Mouse (Mus musculus): ENCODE results near the gene Madd. TPM values are rescaled to one million over a fixed set of nuclear protein-coding genes. Genes with fewer than 3 reads are reported as not detected.

Gene Madd
- polyA plus RNA-seq, 1 experiment from 2014 or later, result 21.4 TPM

DNA sequence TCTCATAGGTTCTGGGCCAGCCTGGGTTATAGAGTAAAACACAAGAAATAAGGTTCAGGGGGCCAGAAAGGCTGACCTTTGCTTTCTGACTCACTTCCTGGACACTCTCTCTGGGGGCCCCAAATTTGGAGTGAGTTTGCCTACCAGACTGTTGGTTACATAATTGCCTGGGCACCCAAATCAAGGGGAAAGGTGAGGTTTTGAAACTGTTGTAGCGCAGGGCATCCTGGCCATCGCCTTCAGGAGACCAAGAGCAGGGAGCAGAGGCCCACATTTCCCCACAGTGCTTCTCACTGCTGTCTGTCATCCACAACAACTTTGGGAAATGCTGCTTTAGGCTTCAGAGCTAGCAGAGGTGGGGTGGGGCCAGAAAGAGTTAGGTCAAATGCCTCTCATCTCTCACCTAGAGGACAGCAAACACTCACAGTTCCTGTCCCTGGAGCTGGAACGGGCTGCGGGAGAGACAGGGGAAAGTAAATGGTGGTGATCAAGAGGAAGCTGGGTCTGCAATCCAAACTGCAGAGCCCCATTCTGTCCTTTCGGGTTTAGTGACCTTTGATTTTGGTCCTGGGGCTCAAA, 73.7 kb downstream of the Madd start:
- Histone ChIP-seq H3K9ac (ENCODE audit: low read length) (no peak overlapping the region), H3K9me3 (ENCODE audit: control insufficient read depth, low read length) (no peaks in the 10 kb centered on the region), H3K27me3 (ENCODE audit: control insufficient read depth, insufficient read depth, low read length) (no peaks in the 10 kb centered on the region), H3K36me3 (ENCODE audit: control insufficient read depth, insufficient read depth, low read length) (no peaks in the 10 kb centered on the region), H3K4me3 (ENCODE audit: low read depth, low read length) (no peak overlapping the region), H3K4me2 (ENCODE audit: low read depth) (no peak overlapping the region), H3K27ac (ENCODE audit: low read depth, low read length) (no peak overlapping the region), H3K4me1 (ENCODE audit: control insufficient read depth, insufficient read depth, low read length) (no peaks in the 10 kb centered on the region)
- ATAC-seq (ENCODE audit: insufficient read depth, low FRiP score, low TSS enrichment) (no peak), DNase-seq (ENCODE audit: low spot score) (no peak)
- WGBS, result 89% methylated on average over 5 of the region's 5 CpGs

DNA sequence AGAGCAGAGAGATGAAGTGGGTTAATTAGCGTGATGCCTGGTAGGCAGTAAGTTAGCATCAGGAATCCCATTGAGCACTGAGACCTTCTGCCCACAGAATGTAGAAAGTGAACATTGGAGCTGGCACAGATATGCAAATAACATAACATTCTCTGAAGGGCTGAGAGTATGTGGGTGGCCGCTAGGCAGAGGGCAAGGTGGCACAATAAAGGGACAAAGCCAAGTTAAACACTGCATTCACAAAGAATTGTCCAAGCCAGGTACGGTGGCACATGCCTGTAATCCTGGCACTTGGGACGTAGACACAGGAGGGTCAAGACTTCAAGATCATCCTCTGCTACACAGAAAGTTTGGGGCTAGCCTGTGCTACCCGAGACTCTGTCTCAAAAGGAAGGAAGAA, 74.4 kb downstream of the Madd start:
- Histone ChIP-seq H3K9ac (ENCODE audit: low read length) (no peak overlapping the region), H3K4me1 (ENCODE audit: control insufficient read depth, insufficient read depth, low read length) (no peaks in the 10 kb centered on the region), H3K27me3 (ENCODE audit: control insufficient read depth, insufficient read depth, low read length) (no peaks in the 10 kb centered on the region), H3K9me3 (ENCODE audit: control insufficient read depth, low read length) (no peaks in the 10 kb centered on the region), H3K4me3 (ENCODE audit: low read depth, low read length) (no peak overlapping the region), H3K27ac (ENCODE audit: low read depth, low read length) (no peak overlapping the region), H3K36me3 (ENCODE audit: control insufficient read depth, insufficient read depth, low read length) (no peaks in the 10 kb centered on the region), H3K4me2 (ENCODE audit: low read depth) (no peak overlapping the region)
- DNase-seq (ENCODE audit: low spot score), result no peak
- WGBS, result 85% methylated on average over 5 of the region's 5 CpGs
- no peak for ATAC-seq (ENCODE audit: insufficient read depth, low FRiP score, low TSS enrichment)

DNA sequence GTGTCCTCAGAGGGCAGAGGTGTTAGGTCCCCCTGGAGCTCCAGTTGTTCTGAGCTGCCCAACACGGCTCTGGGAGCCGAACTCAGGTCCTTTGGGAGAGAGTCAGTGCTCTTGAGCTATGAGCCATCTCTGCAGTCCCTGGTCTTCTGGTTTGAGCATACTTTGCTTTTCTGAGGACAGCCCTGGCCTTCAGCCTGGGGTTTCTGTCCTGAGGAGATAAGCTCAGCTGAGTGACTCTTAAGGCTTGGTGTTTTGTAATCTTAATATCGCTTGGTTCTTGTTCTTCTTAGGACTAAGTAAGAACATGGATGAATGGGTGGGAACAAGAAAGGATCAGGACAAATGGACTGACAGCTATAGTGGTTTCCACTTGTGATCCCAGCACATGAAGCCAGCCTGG, 75.5 kb downstream of the Madd start:
- Histone ChIP-seq H3K9me3 (ENCODE audit: control insufficient read depth, low read length) (no peaks in the 10 kb centered on the region), H3K36me3 (ENCODE audit: control insufficient read depth, insufficient read depth, low read length) (no peaks in the 10 kb centered on the region), H3K4me1 (ENCODE audit: control insufficient read depth, insufficient read depth, low read length) (no peaks in the 10 kb centered on the region), H3K4me2 (ENCODE audit: low read depth) (no peak overlapping the region), H3K27ac (ENCODE audit: low read depth, low read length) (no peak overlapping the region), H3K27me3 (ENCODE audit: control insufficient read depth, insufficient read depth, low read length) (no peaks in the 10 kb centered on the region), H3K4me3 (ENCODE audit: low read depth, low read length) (no peak overlapping the region), H3K9ac (ENCODE audit: low read length) (no peak overlapping the region)
- DNase-seq (ENCODE audit: low spot score), result no peak
- 83% methylated on average over 3 of the region's 3 CpGs for WGBS
- no peak for ATAC-seq (ENCODE audit: insufficient read depth, low FRiP score, low TSS enrichment)

DNA sequence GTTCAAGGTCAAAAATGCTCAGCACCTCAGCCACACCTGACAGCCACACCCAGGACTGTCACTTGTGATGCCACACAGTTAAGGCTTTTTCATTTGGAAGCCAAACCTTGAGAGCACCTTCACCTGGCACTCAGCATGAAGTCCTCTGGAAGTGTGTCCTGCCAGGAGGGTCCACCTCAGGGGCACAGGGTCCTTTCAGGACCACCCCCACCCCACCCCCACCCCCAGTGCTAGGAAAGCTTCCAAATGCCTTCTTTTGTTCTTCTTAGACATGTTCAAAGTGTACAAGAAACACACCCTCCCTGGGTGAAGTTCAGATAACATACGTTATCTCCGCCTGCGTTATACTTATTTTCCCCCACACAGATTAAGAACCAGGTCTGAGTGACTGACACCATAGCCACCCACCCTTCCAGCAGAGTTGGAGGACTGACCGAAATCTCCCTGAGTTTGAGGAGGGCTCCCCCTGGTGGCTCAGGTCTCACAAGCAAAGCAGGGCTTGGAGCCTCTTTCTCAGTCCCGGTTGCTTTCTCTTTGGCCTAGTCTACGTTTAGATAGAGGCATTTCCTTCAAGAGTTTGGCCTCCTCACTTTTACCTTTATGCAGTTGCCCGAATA, 82.4 kb downstream of the Madd start:
- Histone ChIP-seq H3K4me3 (ENCODE audit: low read depth, low read length) (no peak overlapping the region), H3K27ac (ENCODE audit: low read depth, low read length) (no peak overlapping the region), H3K27me3 (ENCODE audit: control insufficient read depth, insufficient read depth, low read length) (no peaks in the 10 kb centered on the region), H3K9me3 (ENCODE audit: control insufficient read depth, low read length) (no peaks in the 10 kb centered on the region), H3K4me2 (ENCODE audit: low read depth) (no peak overlapping the region), H3K9ac (ENCODE audit: low read length) (peak overlapping the region; percentile 8; the same call in 1 of the 2 replicates), H3K36me3 (ENCODE audit: control insufficient read depth, insufficient read depth, low read length) (no peaks in the 10 kb centered on the region), H3K4me1 (ENCODE audit: control insufficient read depth, insufficient read depth, low read length) (no peaks in the 10 kb centered on the region)
- DNase-seq (ENCODE audit: low spot score), result peak; percentile 90
- WGBS, result 21% methylated on average over 7 of the region's 7 CpGs
- ATAC-seq (ENCODE audit: insufficient read depth, low FRiP score, low TSS enrichment), result peak; percentile 74

DNA sequence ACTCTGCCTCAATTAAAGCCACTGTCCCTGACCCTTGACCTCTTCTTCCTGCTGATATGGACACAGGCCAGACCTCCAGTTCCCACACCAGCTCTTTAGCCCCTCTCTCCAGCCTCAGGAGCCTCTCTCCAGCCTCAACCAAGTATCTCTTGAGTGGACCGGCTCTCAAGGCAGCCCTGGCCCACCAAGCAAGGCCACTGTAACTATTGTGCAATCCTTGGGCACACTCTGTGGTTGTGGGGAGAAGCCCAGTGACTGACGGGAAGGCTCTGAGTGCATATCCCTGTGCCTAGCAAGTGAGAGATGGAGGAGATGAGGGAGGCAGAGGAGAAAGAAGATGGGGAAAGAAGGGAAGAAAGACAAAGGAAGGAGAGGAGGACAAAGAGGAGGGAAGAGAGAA, 85.5 kb downstream of the Madd start:
- ATAC-seq (ENCODE audit: insufficient read depth, low FRiP score, low TSS enrichment) (no peak), DNase-seq (ENCODE audit: low spot score) (no peak)
- H3K36me3 ChIP-seq (ENCODE audit: control insufficient read depth, insufficient read depth, low read length), result no peaks in the 10 kb centered on the region
- H3K27ac ChIP-seq (ENCODE audit: low read depth, low read length), result no peak overlapping the region
- H3K4me2 ChIP-seq (ENCODE audit: low read depth), result no peak overlapping the region
- no peak overlapping the region for H3K4me3 ChIP-seq (ENCODE audit: low read depth, low read length)
- H3K27me3 ChIP-seq (ENCODE audit: control insufficient read depth, insufficient read depth, low read length), result no peaks in the 10 kb centered on the region
- H3K4me1 ChIP-seq (ENCODE audit: control insufficient read depth, insufficient read depth, low read length), result no peaks in the 10 kb centered on the region
- H3K9me3 ChIP-seq (ENCODE audit: control insufficient read depth, low read length), result no peaks in the 10 kb centered on the region
- 89% methylated on average over 2 of the region's 2 CpGs for WGBS
- H3K9ac ChIP-seq (ENCODE audit: low read length), result no peak overlapping the region

DNA sequence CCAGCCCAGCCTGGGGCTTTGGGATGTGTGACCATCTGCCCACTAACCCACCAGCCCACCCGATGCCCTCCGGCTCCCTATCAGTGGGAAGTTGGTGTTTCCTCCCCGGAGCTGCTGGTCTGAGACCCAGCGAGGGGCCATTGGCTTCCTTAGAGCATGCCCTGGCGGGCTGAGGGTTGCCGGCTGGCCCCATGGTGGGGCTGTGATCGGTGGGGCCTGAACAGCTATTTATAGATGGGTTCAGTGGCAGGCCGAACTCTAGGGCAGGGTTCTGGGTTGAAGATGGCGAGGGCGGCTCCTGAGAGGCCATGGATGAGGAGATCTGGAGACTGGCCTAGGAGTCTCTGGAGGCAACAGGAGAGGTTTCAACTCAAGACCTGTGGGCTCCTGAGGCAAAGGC, 86.6 kb downstream of the Madd start:
- Histone ChIP-seq H3K9me3 (ENCODE audit: control insufficient read depth, low read length) (no peaks in the 10 kb centered on the region), H3K36me3 (ENCODE audit: control insufficient read depth, insufficient read depth, low read length) (no peaks in the 10 kb centered on the region), H3K27ac (ENCODE audit: low read depth, low read length) (no peak overlapping the region), H3K4me2 (ENCODE audit: low read depth) (no peak overlapping the region), H3K27me3 (ENCODE audit: control insufficient read depth, insufficient read depth, low read length) (no peaks in the 10 kb centered on the region), H3K4me3 (ENCODE audit: low read depth, low read length) (no peak overlapping the region), H3K9ac (ENCODE audit: low read length) (no peak overlapping the region), H3K4me1 (ENCODE audit: control insufficient read depth, insufficient read depth, low read length) (no peaks in the 10 kb centered on the region)
- no peak for ATAC-seq (ENCODE audit: insufficient read depth, low FRiP score, low TSS enrichment)
- 91% methylated on average over 10 of the region's 10 CpGs for WGBS
- no peak for DNase-seq (ENCODE audit: low spot score)

DNA sequence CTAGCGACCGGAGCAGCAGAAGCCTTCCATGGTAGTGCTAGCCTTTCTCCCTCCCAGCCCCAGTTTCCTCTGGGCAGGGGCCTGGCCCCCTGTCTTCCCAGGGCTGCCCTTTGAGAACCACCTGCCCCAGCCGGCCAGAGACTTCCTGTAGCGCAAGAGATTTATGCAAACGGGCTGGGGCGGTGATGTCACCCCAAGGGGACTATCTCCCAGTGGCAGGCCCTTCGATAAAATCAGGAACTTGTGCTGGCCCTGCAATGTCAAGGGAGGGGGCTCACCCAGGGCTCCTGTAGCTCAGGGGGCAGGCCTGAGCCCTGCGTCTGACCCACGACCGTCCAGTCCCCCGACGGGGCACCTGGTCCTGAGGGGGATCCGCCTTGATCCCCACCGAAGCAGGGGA, 87.1 kb downstream of the Madd start:
- 71% methylated on average over 14 of the region's 14 CpGs for WGBS
- Histone ChIP-seq H3K36me3 (ENCODE audit: control insufficient read depth, insufficient read depth, low read length) (no peaks in the 10 kb centered on the region), H3K27me3 (ENCODE audit: control insufficient read depth, insufficient read depth, low read length) (no peaks in the 10 kb centered on the region), H3K27ac (ENCODE audit: low read depth, low read length) (no peak overlapping the region), H3K4me1 (ENCODE audit: control insufficient read depth, insufficient read depth, low read length) (no peaks in the 10 kb centered on the region), H3K4me3 (ENCODE audit: low read depth, low read length) (no peak overlapping the region), H3K9me3 (ENCODE audit: control insufficient read depth, low read length) (no peaks in the 10 kb centered on the region), H3K4me2 (ENCODE audit: low read depth) (no peak overlapping the region), H3K9ac (ENCODE audit: low read length) (no peak overlapping the region)
- ATAC-seq (ENCODE audit: insufficient read depth, low FRiP score, low TSS enrichment) (no peak), DNase-seq (ENCODE audit: low spot score) (no peak)

DNA sequence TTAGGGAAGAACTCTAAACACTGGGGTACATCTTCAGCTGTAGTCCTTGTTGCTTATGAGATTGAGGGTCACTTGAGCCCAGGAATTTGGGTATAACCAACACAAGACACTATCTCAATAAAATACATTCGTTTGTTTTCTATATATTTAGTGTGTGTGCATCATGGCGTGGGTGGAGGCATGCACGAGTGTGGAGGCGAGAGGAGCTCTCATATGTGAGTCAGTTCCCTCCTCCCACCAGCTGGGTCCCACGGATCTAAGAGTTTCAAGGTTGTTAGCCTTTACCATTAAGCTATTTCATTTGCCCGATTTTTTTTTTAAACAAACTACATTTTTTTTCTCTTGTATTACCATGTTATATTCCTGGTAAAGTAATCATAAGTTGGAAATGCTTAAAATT, 92.8 kb downstream of the Madd start:
- Histone ChIP-seq H3K9me3 (ENCODE audit: control insufficient read depth, low read length) (no peaks in the 10 kb centered on the region), H3K4me2 (ENCODE audit: low read depth) (no peak overlapping the region), H3K27me3 (ENCODE audit: control insufficient read depth, insufficient read depth, low read length) (no peaks in the 10 kb centered on the region), H3K4me3 (ENCODE audit: low read depth, low read length) (no peak overlapping the region), H3K36me3 (ENCODE audit: control insufficient read depth, insufficient read depth, low read length) (no peaks in the 10 kb centered on the region), H3K9ac (ENCODE audit: low read length) (no peak overlapping the region), H3K27ac (ENCODE audit: low read depth, low read length) (no peak overlapping the region), H3K4me1 (ENCODE audit: control insufficient read depth, insufficient read depth, low read length) (no peaks in the 10 kb centered on the region)
- no peak for ATAC-seq (ENCODE audit: insufficient read depth, low FRiP score, low TSS enrichment)
- WGBS, result 79% methylated on average over 6 of the region's 6 CpGs
- DNase-seq (ENCODE audit: low spot score), result no peak

DNA sequence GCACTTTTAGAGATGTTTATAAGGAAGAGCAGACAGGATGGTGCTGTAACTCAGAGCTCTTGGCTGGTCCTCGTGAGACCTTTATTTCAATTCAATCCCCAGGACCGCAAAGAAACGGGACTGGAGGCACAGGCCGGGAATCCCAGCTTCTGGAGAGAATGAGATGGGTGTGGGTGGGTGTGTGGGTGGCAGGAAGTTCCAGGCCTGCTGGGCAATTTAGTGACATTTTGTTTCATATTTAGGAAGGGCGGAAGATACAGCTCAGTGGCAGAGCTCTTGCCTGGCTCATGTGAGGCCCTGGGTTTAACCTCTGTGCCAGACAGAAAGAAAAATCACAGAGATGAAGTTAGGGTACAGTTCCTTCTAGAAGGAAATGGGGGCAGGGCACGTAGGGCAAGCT, 93.4 kb downstream of the Madd start:
- H3K4me2 ChIP-seq (ENCODE audit: low read depth), result no peak overlapping the region
- ATAC-seq (ENCODE audit: insufficient read depth, low FRiP score, low TSS enrichment), result no peak

More for the DNA sequence above, 93.4 kb downstream of the Madd start:
- Histone ChIP-seq H3K9me3 (ENCODE audit: control insufficient read depth, low read length) (no peaks in the 10 kb centered on the region), H3K9ac (ENCODE audit: low read length) (no peak overlapping the region), H3K27me3 (ENCODE audit: control insufficient read depth, insufficient read depth, low read length) (no peaks in the 10 kb centered on the region), H3K36me3 (ENCODE audit: control insufficient read depth, insufficient read depth, low read length) (no peaks in the 10 kb centered on the region), H3K4me3 (ENCODE audit: low read depth, low read length) (no peak overlapping the region), H3K27ac (ENCODE audit: low read depth, low read length) (no peak overlapping the region), H3K4me1 (ENCODE audit: control insufficient read depth, insufficient read depth, low read length) (no peaks in the 10 kb centered on the region)
- no peak for DNase-seq (ENCODE audit: low spot score)
- 82% methylated on average over 6 of the region's 6 CpGs for WGBS

All from neural tube, embryonic 11.5 days (tissue).